Mouse (Mus musculus) hematopoietic multipotent progenitor cell, adult 10-12 weeks (in vitro differentiated cells): ENCODE measurements around the gene Krt77. TPM values are rescaled to one million over a fixed set of nuclear protein-coding genes. Genes with fewer than 3 reads are reported as not detected.

Experiments
- polyA plus RNA-seq: library from polyadenylated mRNA; stranded (reverse); fragments of >175 nt; gene quantifications from 2 replicates; pipeline ENCODE4 v1.2.3, GENCODE M21; 2012; ENCODE audit warnings: low replicate concordance

The Krt77 gene
- not detected in 2 replicates for polyA plus RNA-seq

GRCm38 (mm10) chr15:101869431-101869830 is at the start of gene Krt77:
Krt77 (minus strand) TSS chr15:101869705.

DNA sequence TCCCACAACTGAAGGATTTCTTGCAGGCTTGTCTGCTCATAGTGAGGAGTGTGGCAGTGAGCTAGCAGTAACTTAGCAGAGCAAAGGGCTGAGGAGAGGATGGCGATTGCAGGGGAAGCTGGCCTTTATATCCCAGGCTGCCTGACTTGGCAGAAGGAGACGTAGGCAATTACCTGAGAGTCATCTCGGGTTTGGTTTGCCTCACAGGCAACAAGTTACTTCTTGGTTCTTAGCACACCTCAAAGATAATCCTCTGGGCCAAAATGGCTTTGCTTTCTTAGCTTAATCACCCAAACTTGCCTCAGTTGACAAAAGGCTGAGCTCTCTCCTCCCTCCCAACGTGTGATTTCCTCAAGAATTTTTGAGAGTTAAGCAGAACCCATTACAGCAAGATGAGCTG is 23.3 kb upstream of the Krt77 start, which contains the start of gene Krt76:
TSS of gene Krt76 (minus strand) at position 101 of the 400 bp plus-strand sequence.

GRCm38 (mm10) chr15:101850694-101851093 is 18.8 kb downstream of the Krt77 start, which contains the start of gene Krt1:
Krt1 (minus strand) TSS chr15:101850794.

GRCm38 (mm10) chr15:101817875-101818274 is 51.6 kb downstream of the Krt77 start, which contains the start of gene Krt2:
Krt2 (minus strand) TSS chr15:101818169.

Other genes with a start within 250 kb of the Krt77 start
- gene Gm5414, start 241.5 kb downstream of the Krt77 start, polyA plus RNA-seq = not detected in 2 replicates
- gene Gm5478, start 222.3 kb downstream of the Krt77 start, polyA plus RNA-seq = not detected in 2 replicates
- not detected in 2 replicates for gene Krt6b, start 189.4 kb downstream of the Krt77 start, polyA plus RNA-seq
- not detected in 2 replicates for gene Krt6a, start 175.4 kb downstream of the Krt77 start, polyA plus RNA-seq
- not detected in 2 replicates for gene Krt5, start 156.8 kb downstream of the Krt77 start, polyA plus RNA-seq
- gene Krt71, start 126.6 kb downstream of the Krt77 start, polyA plus RNA-seq = not detected in 2 replicates
- not detected in 2 replicates for gene Krt72, start 83.2 kb downstream of the Krt77 start, polyA plus RNA-seq
- gene Krt73, start 67.4 kb downstream of the Krt77 start, polyA plus RNA-seq = not detected in 2 replicates
- gene Krt2, start 51.5 kb downstream of the Krt77 start, polyA plus RNA-seq = not detected in 2 replicates
- not detected in 2 replicates for gene Krt1, start 18.9 kb downstream of the Krt77 start, polyA plus RNA-seq
- gene Krt76, start 23.2 kb upstream of the Krt77 start, polyA plus RNA-seq = not detected in 2 replicates
- gene Krt4, start 55.0 kb upstream of the Krt77 start, polyA plus RNA-seq = 0.07 TPM in 1 of 2 replicates, not detected in the other
- not detected in 2 replicates for gene Krt79, start 70.6 kb upstream of the Krt77 start, polyA plus RNA-seq
- not detected in 2 replicates for gene Krt78, start 84.6 kb upstream of the Krt77 start, polyA plus RNA-seq
- not detected in 2 replicates for gene Krt8, start 134.8 kb upstream of the Krt77 start, polyA plus RNA-seq
- gene Krt18, start 158.5 kb upstream of the Krt77 start, polyA plus RNA-seq = 0.15 and 0.29 TPM in 2 replicates
- gene Eif4b, start 204.1 kb upstream of the Krt77 start, polyA plus RNA-seq = 93.4 and 169 TPM in 2 replicates
- 1.7 and 2.5 TPM in 2 replicates for gene Tns2, start 230.7 kb upstream of the Krt77 start, polyA plus RNA-seq